Mouse (Mus musculus) ES-Bruce4 (cell line): ENCODE measurements around the gene Anp32a.

Experiments used
- EP300 ChIP-seq: IDR thresholded peaks from 2 replicates; pipeline ENCODE4 v1.6.1; 2011; ENCODE audit warnings: low read depth, low read length; ENCODE audit not compliant: insufficient read depth
- POLR2A ChIP-seq: IDR thresholded peaks from one replicate; pipeline ENCODE4 v1.8.1; 2011; ENCODE audit warnings: low read length; ENCODE audit not compliant: insufficient read depth

DNA sequence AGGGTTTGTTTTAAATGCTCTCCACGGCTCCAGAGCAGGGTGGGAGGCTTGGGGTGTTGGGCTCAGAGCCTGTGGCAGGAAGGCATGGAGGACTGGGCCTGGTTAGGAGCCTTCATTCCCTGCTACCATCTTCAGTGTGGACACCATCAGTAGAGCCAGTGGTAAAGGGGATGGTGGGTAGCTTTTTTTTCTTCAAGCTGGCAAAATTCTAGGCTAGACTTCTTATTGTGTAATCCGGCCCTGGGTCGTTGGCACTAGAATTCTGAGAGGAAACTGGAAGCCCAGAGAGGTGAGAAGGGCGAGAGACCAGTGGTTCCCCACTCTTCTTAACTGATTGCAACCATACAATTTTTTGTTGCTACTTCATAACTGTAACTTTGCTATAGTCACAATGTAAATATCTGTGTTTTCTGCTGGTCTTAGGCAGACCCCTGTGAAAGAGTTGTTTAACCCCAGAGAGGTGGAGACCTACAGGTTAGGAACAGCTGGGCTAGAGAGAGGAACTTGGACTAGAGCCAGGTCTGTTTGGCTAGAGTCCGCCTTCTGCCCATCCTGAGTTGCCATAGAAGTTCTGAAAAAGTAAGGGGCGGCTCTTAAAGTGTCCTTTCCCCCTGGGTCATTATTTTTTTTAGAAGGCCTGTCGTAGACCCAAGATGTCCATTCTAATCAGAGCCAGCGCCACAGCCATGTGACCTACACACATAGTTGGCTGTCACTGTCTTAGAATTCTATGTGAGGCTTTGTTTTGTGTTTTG, 24.4 kb downstream of the Anp32a start:
- TF ChIP-seq EP300: no peak
- TF ChIP-seq POLR2A: no peak
